Mouse (Mus musculus) brain, embryonic 18.5 days (tissue): Measurements from ENCODE around the gene Slfn4.
A peak's percentile ranks its signal among the peaks of the same experiment; 100 is the strongest.
"Not testable (repeated sequence)": the region's sequence is repeated elsewhere in the genome, so short reads cannot be mapped to it uniquely, and the experiment has no call there.

Source experiments
- DNase-seq: peaks from one replicate; pipeline ENCODE4 v3.0.0-alpha.2; 2012; ENCODE audit warnings: low read depth, low spot score

Gene Slfn4

DNA sequence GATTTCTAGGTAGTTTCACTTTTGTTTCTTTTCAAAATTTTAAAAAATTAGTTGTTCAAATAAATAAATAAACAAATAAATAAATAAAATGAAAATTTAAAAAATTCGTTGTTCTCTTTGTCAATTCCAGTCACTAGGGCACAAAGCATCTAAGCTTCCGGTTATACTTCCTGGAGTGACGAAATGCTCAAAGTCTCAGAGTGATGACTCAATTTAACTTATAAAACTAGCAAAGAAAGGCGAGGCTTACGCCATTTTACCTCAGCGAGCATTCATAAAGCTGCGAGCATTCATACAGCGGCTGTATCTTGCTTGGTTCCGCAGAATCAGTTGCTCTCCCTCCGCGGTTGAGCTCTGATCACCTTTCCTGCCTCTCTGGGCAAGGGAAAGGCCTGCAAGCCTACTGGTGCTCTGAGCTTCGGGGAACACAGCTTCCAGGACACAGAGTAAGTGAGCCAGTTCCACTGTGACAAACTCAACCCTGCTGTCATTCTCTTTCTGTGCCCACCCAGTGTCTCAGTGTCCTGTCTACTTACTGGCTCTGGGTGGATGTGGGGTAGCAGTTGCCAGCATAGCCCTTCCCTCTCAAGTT is at the start of gene Slfn4:
TSS of gene Slfn4 (plus strand) at position 239 of the 592 bp plus-strand sequence.
- DNase-seq, result no peak

- not testable (repeated sequence) for DNase-seq
These were observed 49.4 kb upstream of the Slfn4 start for GRCm38 (mm10) chr11:83125633-83126032.

GRCm38 (mm10) chr11:83137253-83137652 is 37.7 kb upstream of the Slfn4 start:
- DNase-seq, result not testable (repeated sequence)

GRCm38 (mm10) chr11:83148939-83149338 is 26.0 kb upstream of the Slfn4 start:
- not testable (repeated sequence) for DNase-seq

DNA sequence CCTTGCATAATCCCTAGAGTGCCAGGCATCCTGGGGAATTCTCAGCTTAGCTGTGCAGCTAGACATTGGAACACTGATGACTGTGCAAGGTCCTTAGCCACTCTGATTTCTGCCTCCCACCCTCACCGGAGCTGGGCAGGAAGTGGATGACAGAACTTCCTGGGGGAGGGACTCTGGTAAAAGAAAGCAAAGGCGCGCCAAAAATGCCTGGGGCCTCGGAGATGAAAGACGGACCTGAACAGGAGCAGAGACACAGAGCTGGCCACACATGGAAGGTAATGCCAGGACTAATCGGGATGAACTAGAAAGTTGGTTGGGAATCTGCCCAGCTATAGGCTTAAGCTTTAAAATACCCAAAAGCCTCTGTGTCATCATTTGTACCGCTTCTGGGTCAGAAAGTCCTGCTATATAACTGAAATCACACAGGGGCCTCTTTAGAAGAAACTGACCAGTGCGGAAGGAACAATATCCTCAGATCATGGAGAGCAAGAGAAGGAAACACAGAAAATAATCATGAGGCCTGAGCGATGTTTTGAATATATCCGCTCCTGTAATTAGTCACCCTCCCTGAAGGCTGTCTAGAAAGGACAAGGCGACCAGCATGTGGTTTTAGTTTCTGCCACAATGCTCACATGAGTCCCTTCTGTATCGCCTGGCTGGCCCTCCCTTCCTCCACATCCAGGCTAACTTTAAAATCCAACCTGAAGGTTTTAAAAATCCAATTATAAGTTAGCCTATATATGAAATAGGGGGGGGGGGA is 16.3 kb downstream of the Slfn4 start, which contains the start of gene Slfn3:
TSS of gene Slfn3 (plus strand) at position 197 of the 760 bp plus-strand sequence.
- DNase-seq, result no peak

- DNase-seq, result peak; percentile 16
These were observed 17.0 kb downstream of the Slfn4 start for GRCm38 (mm10) chr11:83192001-83192400.

DNA sequence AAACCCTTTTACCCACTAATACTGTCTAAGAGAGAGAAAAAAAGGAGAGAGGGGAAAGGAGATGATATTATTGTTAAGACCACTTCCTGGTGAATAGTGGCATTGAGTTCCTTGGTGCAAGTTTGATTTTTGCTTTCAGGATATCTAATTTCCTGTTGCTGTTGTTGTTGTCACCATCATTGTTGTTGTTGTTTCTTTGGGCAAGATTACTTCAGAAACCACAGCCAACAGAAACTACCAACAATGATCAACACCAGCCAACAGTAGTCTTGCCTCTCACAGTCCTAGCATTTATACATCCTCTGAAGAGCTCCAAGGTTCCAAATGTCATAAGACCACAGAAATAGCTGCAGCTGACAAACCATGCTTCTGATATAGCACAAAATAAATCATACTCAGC is 30.0 kb downstream of the Slfn4 start:
- DNase-seq, result no peak

GRCm38 (mm10) chr11:83216119-83216518 is 41.1 kb downstream of the Slfn4 start:
- DNase-seq, result no peak

DNA sequence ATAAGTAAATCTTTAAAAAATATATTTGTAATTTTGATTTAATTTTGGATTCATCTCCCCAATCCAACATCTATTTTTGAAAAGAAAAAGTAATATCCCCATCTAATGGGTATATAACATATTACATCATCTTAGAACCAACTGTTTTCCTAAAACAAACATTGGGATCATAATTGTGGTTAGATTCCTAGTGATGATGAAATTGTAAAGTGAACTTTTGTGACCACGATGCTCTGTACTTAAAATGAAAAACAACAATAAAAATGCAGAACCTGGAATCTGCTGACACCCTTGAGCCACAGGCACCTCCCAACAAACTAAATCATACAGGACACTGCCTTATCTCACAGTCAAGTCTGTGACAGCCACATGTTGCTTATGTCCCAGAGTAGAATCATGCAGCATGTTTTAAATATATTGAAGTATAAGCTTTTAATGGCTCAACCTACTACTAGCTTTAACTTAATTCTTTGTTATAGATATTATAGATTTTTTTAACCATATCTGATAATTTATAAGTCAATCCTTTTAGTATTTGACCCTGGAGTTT is 46.4 kb downstream of the Slfn4 start:
- DNase-seq, result no peak

- no peak for DNase-seq
These were observed 48.4 kb downstream of the Slfn4 start for GRCm38 (mm10) chr11:83223367-83223766.

DNA sequence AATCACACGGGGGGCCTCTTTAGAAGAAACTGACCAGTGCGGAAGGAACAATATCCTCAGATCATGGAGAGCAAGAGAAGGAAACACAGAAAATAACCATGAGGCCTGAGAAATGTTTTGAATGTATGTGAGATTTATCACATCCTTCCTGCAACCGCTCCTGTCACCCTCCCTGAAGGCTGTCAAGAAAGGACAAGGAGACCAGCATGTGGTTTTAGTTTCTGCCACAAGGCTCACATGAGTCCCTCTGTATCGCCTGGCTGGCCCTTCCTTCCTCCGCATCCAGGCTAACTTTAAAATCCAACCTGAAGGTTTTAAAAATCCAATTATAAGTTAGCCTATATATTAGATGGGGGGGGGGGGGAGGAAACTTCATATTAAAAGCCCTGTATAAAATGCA is 48.8 kb downstream of the Slfn4 start:
- DNase-seq, result not testable (repeated sequence)

DNA sequence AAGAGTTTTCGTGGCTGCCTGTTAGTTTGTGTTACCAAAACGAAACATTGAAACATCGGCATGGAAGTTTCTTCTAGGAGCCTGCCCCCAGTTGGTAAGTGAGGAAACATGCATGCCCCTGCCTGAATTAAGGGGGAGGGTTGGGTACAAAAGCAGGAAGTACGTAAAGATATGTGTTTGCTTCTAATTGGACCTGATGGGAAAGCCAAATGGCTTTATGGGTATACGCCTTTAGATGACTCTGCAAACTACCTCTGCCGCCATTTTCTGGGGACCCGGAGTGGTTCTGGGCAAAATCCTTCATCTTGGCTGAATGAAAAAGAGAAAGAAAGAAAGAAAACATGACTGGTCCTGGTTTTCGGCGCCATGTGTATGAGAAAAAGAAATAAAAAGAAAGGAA is 49.2 kb downstream of the Slfn4 start:
- DNase-seq, result no peak

DNA sequence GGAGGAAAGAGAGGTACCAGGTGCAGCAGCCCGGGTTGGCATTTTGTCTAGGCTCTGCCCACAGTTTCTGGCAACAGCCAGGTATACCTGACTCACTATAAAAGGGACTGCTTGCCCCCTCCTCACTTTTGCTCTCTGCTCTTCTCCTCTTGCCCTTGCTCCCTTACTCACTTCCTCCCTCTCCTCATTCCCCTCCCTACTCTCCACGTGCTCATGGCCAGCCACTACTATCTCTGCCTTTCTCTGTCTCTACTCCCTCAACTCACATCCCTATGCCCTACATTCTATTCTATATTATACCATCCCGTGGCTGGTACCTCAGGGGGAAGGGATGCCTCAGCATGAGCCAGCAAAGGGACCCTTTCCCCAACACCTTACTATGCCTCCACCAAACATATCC is 49.8 kb downstream of the Slfn4 start:
- no peak for DNase-seq

DNA sequence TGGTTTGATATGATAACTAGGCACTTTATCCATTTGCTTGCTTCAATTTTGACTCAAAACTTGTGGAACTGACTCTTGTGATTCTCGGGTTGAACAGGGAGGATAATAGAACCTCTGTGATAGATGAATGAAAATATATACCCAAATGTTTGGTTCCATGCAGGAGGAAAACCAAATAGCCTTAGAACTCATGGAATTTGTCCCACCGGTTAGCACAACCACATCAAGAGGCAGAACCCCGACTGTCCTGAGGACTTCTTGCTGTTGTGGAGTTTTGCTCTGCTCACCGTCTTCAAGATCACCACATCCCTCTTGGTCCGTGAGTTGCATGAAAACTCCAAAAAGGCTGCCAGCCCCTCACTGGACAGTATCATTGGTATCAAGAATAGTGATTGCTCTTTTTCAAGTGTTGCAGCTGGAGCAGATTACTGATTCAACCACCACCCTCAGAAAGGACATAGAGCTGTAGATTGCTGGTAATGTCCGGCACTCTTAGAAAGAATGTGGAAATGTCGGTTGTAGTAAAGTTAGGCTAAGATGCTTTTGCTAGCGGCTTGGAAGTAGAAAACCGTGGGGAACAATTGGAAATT is 50.5 kb downstream of the Slfn4 start:
- DNase-seq, result no peak

DNA sequence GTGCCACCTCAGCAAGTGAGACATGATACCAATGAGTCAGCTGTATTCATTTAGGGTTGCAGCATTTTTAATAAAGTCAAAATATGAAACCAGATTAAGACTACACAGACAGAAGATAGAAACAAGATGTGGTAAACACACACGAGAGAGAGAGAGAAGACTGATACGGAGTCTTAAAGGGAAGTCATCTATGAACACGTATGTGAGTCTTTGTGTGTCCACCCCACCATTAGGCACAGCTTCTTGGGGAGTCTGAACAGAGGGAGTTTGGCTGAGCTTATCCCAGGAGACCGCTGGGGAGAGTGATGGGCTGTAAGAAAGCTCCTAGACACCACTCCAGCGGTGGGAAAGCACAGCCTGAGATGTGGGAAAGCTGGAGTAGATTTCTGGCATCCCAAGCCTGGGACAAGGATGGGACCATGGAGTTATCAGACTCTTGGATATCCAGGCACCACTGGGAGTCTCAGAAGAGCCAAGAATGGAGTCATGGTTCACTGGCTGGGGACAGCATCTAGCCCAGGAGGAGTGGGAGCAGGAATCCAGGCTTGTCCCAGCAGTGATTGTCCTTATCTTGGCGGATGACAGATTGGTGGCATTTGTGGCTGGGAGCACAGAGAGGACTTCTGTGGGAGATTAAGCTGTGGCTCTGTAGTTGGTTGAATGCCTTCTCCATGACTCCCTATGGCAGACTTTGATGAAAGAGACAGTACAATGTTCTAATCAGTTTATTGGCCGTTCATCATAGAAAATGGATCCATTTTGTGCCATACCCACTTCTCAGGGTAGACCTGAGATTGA is 53.1 kb downstream of the Slfn4 start:
- no peak for DNase-seq

DNA sequence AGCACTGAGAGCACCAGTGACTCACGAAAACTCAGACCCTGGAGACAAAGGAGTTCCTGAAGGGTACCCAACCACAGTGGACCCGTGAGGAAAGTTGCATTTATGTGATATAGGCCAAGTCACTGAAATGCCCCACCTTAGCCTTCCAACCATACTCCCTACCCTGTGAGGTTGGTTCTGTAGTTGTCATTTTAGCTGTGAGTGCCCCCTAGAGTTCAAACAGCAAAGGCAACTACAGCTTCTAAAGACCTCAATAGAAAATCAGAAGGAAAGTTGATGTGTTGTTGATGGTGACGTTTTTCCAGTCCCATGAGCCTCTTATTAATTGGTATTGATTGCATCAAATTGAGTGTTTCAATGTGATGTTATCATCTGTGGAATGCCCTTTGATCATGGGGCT is 56.0 kb downstream of the Slfn4 start:
- no peak for DNase-seq

DNA sequence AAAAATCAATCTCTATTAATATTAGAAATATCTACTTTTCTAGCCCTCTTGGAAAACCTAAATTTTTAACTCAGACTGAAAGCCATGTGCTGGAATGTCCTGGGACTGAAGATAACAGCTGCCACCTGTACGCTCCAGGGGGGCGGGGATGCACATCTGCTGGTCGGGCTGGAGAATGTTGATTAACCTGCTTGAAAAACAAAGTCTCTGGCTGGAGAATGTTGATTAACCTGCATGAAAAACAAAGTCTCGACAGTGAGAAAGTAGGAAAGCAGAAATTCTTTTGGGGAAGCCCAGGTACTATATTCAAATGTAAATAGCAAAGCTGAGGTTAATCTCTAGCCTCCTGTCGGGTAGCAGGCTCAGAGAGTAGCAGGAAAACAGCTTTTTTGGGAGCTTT is 58.6 kb downstream of the Slfn4 start:
- not testable (repeated sequence) for DNase-seq

DNA sequence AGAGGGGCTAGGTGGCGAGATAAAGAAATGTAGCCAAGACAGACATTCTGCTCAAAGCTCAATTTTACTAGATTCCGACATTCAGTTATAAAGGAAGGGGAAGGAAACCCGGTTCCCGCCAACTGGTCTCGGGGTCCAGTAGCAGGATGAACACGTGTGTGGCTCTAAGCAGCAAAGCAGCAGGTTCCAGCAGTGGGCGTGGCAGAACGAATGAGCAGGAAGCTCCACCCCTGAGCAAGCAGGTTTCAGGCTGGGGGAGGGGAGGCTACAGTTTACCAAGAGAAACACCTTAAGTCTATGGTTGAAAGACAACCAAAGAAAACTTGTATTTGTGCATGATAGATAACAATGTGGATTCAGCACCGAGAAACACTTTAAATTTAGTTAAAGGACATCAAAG is 62.4 kb downstream of the Slfn4 start:
- DNase-seq, result not testable (repeated sequence)

- no peak for DNase-seq
These were observed 63.4 kb downstream of the Slfn4 start for GRCm38 (mm10) chr11:83238389-83238788.

DNA sequence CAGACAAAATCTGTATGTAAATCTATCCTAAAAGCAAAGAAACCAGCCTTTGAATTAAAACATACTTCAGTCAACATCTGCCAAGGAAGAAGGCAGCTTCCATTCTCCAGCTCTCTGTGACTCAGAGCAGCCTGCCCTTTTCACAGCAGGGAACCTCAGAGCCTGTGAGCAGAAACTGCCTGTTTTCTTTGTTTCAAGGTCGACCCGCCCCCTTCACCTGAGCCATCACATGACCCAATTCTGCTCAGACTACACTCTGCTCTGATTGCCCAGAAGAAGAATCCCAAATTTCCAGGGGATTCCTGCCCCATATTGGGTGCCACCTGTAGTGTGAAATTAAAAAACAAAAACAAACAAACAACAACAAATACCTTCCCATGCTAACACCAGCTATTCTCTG is 64.8 kb downstream of the Slfn4 start:
- DNase-seq, result no peak
